Mouse (Mus musculus) neural tube, embryonic 15.5 days (tissue): Measurements from ENCODE around the gene Hist1h4n. TPM values are rescaled to one million over a fixed set of nuclear protein-coding genes. Genes with fewer than 3 reads are reported as not detected.
"Not testable (repeated sequence)": the region's sequence is repeated elsewhere in the genome, so short reads cannot be mapped to it uniquely, and the experiment has no call there.

ENCODE experiments used
- ATAC-seq: fragments of 200-750 bp; cut with Nextera tagmentation; 2 replicates; pipeline ENCODE4 v1.8.0; 2017; ENCODE audit warnings: mild to moderate bottlenecking, moderate TSS enrichment, moderate library complexity; ENCODE audit not compliant: low FRiP score
- H3K27ac ChIP-seq: fragments of 300-500 bp; sonication (generic); replicated peaks from 2 replicates; pipeline ENCODE4 v1.5.1; 2015; ENCODE audit warnings: mild to moderate bottlenecking, inconsistent platforms
- H3K27me3 ChIP-seq: fragments of 300-500 bp; sonication (generic); replicated peaks from 2 replicates; pipeline ENCODE4 v1.6.1; 2015; ENCODE audit warnings: inconsistent platforms
- H3K36me3 ChIP-seq: fragments of 300-500 bp; sonication (generic); 2 replicates; pipeline ENCODE4 v1.6.1; 2015; ENCODE audit warnings: inconsistent platforms
- H3K4me1 ChIP-seq: fragments of 300-500 bp; sonication (generic); 2 replicates; pipeline ENCODE4 v1.6.1; 2015; ENCODE audit warnings: inconsistent platforms
- H3K4me2 ChIP-seq: fragments of 300-500 bp; sonication (generic); 2 replicates; pipeline ENCODE4 v1.6.1; 2015; ENCODE audit warnings: inconsistent platforms, mild to moderate bottlenecking, moderate library complexity
- H3K4me3 ChIP-seq: fragments of 300-500 bp; sonication (generic); replicated peaks from 2 replicates; pipeline ENCODE4 v1.5.1; 2015; ENCODE audit warnings: mild to moderate bottlenecking, inconsistent platforms
- H3K9ac ChIP-seq: fragments of 300-500 bp; sonication (generic); replicated peaks from 2 replicates; pipeline ENCODE4 v1.6.1; 2015; ENCODE audit warnings: mild to moderate bottlenecking, inconsistent platforms
- H3K9me3 ChIP-seq: fragments of 300-500 bp; sonication (generic); replicated peaks from 2 replicates; pipeline ENCODE4 v1.6.1; 2016; ENCODE audit warnings: inconsistent platforms
- WGBS: fragments of 180-500 bp; shearing (Covaris S2); methylation state at CpG from one replicate; pipeline ENCODE4 v1.1.7; 2015; ENCODE audit warnings: mixed read lengths; 5-methylcytosine and 5-hydroxymethylcytosine counted together
- polyA plus RNA-seq: library from polyadenylated mRNA; unstranded; fragments of >200 nt; fragmentation: Nextera tagmentation; extraction: Ambion mirVana; gene quantifications from 2 replicates; pipeline ENCODE4 v1.2.1, GENCODE M21; 2015

Hist1h4n gene
- 3.9 and 6.9 TPM in 2 replicates for polyA plus RNA-seq

- not testable (repeated sequence) for H3K9me3 ChIP-seq, H3K27me3 ChIP-seq, H3K27ac ChIP-seq, H3K4me1 ChIP-seq, H3K36me3 ChIP-seq, H3K9ac ChIP-seq
- H3K4me3 ChIP-seq, result peak within 1 kb of the TSS; percentile 25; the same call in 1 of the 2 replicates
- peak; percentile 89 for ATAC-seq
- 0% methylated on average over 26 of the region's 58 CpGs for WGBS
- H3K4me2 ChIP-seq, result peak within 1 kb of the TSS; percentile 48
These were observed at the start of gene Hist1h4n for GRCm38 (mm10) chr13:21831418-21832394. TSS of gene Hist1h4n (minus strand) at chr13:21832196.

DNA sequence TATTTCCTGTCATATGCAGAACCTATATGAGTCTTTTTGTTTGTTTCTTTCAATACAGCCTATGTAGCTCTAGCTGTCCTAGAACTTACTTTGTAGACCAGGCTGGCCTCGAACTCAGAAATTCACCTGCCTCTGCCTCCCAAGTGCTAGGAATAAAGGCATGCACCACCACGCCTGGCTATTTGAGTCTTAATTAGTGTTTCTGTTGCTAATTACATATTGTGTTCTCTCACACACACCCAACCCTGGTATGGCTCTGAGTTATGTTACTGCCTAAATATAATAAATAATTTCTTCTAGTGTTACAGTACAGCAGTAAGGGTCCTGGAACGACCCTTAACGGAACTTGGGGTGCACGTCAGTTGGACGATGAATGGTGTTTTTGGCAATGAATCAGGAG is 48.7 kb upstream of the Hist1h4n start:
- 0 out of 2 replicates have a peak, but pooled peaks cover 5% of the 10 kb centered on the region for H3K27me3 ChIP-seq
- no peaks in the 10 kb centered on the region for H3K9me3 ChIP-seq
- 85% methylated on average over 6 of the region's 6 CpGs for WGBS
- no peak overlapping the region for H3K9ac ChIP-seq
- H3K36me3 ChIP-seq, result no peaks in the 10 kb centered on the region
- H3K27ac ChIP-seq, result no peak overlapping the region
- ATAC-seq, result no peak
- H3K4me2 ChIP-seq, result no peak overlapping the region
- H3K4me1 ChIP-seq, result 0 out of 2 replicates have a peak, but pooled peaks cover 2% of the 10 kb centered on the region
- no peak overlapping the region for H3K4me3 ChIP-seq

DNA sequence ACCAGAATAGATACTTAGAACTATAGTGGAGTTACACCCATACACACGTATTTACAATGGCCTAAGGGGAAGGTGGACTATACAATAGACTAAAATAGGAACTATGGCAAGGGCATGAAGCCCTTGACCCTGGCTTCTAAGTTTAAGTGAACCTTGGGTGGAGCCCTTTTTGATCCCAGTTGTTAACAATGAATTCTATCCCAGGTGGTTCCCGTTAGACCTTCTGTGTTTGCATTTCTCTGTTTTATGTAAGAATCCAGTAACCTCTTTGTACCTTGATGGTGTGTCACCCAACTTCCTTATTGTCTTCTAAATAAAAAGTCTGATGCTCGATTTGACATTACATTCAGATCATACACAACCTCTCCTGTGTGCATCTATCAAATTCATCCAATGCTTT is 33.5 kb upstream of the Hist1h4n start:
- H3K27me3 ChIP-seq, H3K36me3 ChIP-seq, H3K4me1 ChIP-seq, H3K27ac ChIP-seq, ATAC-seq, H3K9me3 ChIP-seq, H3K4me3 ChIP-seq, H3K9ac ChIP-seq, H3K4me2 ChIP-seq: not testable (repeated sequence)
- WGBS, result 74% methylated on average over 3 of the region's 3 CpGs

GRCm38 (mm10) chr13:21861608-21862007 is 29.6 kb upstream of the Hist1h4n start:
- Histone ChIP-seq H3K4me3 (no peak overlapping the region), H3K27ac (no peak overlapping the region), H3K4me2 (no peak overlapping the region), H3K9ac (no peak overlapping the region), H3K4me1 (no peaks in the 10 kb centered on the region), H3K9me3 (peaks cover 2% of the 10 kb centered on the region; the same call in 1 of the 2 replicates), H3K36me3 (no peaks in the 10 kb centered on the region), H3K27me3 (peaks cover 8% of the 10 kb centered on the region; the same call in 1 of the 2 replicates)
- WGBS, result 17% methylated on average over 5 of the region's 5 CpGs
- no peak for ATAC-seq

DNA sequence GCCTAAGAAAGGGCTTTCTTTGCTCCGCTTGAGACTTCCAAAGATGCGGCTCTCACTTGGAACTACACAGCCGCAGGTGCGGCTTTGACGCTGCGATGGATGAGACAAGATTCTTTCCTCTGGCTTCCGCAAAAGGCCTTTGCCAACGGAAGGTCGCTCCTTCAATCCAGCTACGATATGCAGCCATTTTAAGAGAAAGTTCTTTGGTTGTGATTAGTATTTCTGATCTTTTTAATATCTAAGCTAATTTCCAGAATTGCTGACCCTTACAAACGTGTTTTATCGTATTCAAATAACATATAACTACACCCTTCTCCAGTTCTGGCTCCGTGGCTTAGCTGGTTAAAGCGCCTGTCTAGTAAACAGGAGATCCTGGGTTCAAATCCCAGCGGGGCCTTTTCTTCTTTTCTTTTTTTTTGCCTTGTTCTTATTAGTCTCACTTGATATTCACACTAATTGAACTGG is 23.7 kb upstream of the Hist1h4n start:
- Histone ChIP-seq H3K9ac (peak overlapping the region; percentile 38; the same call in 1 of the 2 replicates), H3K4me1 (no peaks in the 10 kb centered on the region), H3K36me3 (no peaks in the 10 kb centered on the region), H3K9me3 (no peaks in the 10 kb centered on the region), H3K27ac (0 out of 2 replicates have a peak overlapping the region, but pooled peaks have one; percentile 18), H3K27me3 (peaks cover 8% of the 10 kb centered on the region; the same call in 1 of the 2 replicates), H3K4me3 (peak overlapping the region; percentile 43), H3K4me2 (peak overlapping the region; percentile 50)
- peak; percentile 79 for ATAC-seq
- WGBS, result under 1% methylated on average over 15 of the region's 15 CpGs

- Histone ChIP-seq H3K36me3 (no peaks in the 10 kb centered on the region), H3K9ac (no peak overlapping the region), H3K9me3 (no peaks in the 10 kb centered on the region), H3K27me3 (peaks cover 8% of the 10 kb centered on the region; the same call in 1 of the 2 replicates), H3K4me3 (peak overlapping the region; percentile 43), H3K27ac (no peak overlapping the region), H3K4me1 (no peaks in the 10 kb centered on the region), H3K4me2 (peak overlapping the region; percentile 50)
- peak; percentile 93 for ATAC-seq
- WGBS, result under 1% methylated on average over 11 of the region's 11 CpGs
These were observed 23.1 kb upstream of the Hist1h4n start for GRCm38 (mm10) chr13:21855146-21855545.

DNA sequence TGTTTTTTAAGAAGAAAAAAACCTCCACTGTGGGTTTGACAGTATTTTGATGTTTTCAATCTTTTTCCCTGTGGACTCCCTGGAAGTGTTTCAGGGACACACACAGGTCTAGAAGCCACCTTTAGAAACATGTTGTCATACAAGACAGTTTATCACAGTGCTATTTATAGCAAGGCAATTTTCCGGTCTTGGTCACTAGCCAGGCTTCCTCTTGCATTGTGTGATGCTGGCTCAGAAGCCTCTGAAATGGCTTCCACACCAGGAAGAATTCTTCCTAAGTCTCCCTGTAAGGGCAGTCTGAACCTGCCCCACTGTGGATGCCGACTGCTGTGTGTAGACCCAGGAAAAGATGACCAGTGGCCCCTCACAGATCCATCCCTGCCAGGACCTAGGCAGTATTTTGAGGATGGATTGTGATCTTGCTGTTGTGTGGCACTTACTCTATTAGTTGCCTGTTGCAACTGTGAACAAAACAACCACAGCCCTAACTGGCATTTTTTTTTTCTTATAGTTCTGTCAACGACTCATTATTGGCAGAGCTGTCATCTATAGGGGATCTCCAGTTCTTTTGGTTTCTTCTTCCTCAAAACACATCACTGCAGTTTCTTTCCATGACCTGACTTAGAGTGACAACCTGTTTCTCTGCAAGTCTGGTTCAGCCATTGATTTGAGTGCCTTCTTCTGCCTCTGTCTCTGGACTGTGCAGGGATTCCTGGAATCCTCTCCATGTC is 20.4 kb upstream of the Hist1h4n start:
- Histone ChIP-seq H3K36me3 (no peaks in the 10 kb centered on the region), H3K27me3 (no peaks in the 10 kb centered on the region), H3K4me3 (no peak overlapping the region), H3K27ac (no peak overlapping the region), H3K9me3 (no peaks in the 10 kb centered on the region), H3K4me1 (no peaks in the 10 kb centered on the region), H3K4me2 (no peak overlapping the region), H3K9ac (no peak overlapping the region)
- WGBS, result 65% methylated on average over 3 of the region's 3 CpGs
- no peak for ATAC-seq

GRCm38 (mm10) chr13:21850696-21851095 is 18.7 kb upstream of the Hist1h4n start:
- not testable (repeated sequence) for H3K4me2 ChIP-seq, H3K27ac ChIP-seq, H3K4me1 ChIP-seq, H3K36me3 ChIP-seq, H3K9me3 ChIP-seq, H3K9ac ChIP-seq, H3K4me3 ChIP-seq, H3K27me3 ChIP-seq, ATAC-seq
- WGBS, result 32% methylated on average over 1 of the region's 1 CpGs

DNA sequence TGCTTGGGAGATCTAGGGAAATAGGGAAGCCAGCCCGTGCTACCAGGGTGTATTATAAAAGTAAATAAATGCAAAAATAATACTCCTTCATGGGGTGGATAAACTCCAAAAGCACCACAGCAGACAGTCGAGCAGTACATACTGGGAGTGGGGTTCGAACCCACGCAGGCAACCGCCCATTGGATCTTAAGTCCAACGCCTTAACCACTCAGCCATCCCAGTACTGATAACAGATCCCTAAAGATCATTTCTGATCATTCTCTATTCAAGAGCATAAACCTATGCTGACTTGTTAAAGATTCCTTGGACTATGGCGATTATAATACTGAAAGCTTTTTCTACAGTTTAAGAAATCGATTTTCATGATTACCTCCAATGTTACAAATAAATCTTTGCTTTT is 15.9 kb upstream of the Hist1h4n start:
- H3K4me3 ChIP-seq, result no peak overlapping the region
- WGBS, result 21% methylated on average over 8 of the region's 8 CpGs
- H3K27ac ChIP-seq, result no peak overlapping the region
- H3K9ac ChIP-seq, result no peak overlapping the region
- no peaks in the 10 kb centered on the region for H3K4me1 ChIP-seq
- no peaks in the 10 kb centered on the region for H3K9me3 ChIP-seq
- H3K36me3 ChIP-seq, result no peaks in the 10 kb centered on the region
- ATAC-seq, result no peak
- no peaks in the 10 kb centered on the region for H3K27me3 ChIP-seq
- H3K4me2 ChIP-seq, result no peak overlapping the region

- not testable (repeated sequence) for H3K27me3 ChIP-seq, H3K9ac ChIP-seq, H3K36me3 ChIP-seq, H3K4me3 ChIP-seq, H3K27ac ChIP-seq, ATAC-seq, H3K9me3 ChIP-seq, H3K4me1 ChIP-seq, H3K4me2 ChIP-seq
These were observed 14.4 kb upstream of the Hist1h4n start for GRCm38 (mm10) chr13:21846356-21846755.

DNA sequence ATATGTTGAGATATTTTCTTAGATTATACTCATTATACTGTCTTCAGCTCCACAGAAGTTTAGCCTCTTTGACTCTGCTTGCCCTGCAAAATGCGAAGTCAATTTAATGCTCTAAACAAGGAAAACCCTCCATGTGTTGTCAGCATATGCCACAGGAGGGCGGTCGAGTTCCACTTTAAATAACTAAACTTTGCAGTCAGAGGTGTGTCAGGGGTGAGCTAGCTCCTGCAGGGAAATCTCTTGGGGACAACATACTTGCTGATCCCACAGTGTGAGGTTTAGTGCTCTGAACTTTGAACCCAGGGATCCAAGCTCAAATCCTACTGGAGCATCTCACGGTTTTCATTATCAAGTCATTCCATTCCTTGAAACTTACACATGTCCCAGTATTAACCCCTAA is 8.5 kb upstream of the Hist1h4n start:
- H3K9me3 ChIP-seq, H3K27me3 ChIP-seq, H3K36me3 ChIP-seq, H3K4me2 ChIP-seq, H3K4me1 ChIP-seq, H3K4me3 ChIP-seq, H3K27ac ChIP-seq, H3K9ac ChIP-seq: not testable (repeated sequence)
- no CpG with 5 or more reads among the region's 4 CpGs for WGBS
- peak; percentile 70; the same call in 1 of the 2 replicates for ATAC-seq
